Mouse (Mus musculus): ENCODE data around the gene Pax3.

Pax3 gene

DNA sequence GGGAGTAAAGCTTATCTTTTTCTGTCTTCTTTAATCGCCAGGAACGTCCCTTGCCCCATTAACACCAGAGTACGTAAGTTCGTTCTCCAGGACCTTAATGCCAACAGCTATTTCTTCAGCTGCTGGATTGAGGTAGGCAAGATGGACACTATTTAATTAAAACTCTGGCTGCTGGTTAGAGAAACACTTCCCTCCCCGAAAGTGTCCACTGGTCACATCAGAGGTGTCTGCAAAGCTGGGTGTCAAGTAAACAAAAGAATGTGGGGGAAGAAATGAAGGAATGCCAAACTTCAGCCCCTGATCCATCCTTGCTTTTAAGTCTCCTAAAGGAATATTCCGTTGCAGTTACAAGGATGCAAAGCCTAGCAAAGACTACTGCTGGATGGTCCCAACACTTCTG lies 24.6 kb downstream of the Pax3 start:
- no peak for DNase-seq (ENCODE audit: low read depth, low spot score)

GRCm38 (mm10) chr1:78171671-78172070 lies 25.3 kb downstream of the Pax3 start:
- DNase-seq (ENCODE audit: low read depth, low spot score) = no peak

DNA sequence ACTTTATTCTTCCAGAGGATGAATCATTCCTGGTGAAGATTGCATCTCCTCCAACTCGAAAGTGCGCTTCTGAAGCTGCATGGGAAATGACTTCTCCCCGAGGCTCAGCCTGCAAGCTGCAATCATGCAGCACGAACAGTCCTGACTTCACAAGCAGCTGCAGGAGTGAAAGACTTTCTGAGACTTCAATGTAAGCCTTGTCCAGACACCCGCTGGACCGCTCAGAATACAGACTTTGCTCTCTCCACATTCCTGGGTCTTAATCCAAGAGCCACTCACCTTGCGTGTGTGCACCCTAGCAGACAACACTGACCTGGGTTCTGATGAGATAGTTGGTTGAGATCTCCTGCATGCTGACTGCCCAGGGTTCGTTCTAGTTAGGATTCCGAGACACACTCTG lies 26.2 kb downstream of the Pax3 start:
- no peak for DNase-seq (ENCODE audit: low read depth, low spot score)

DNA sequence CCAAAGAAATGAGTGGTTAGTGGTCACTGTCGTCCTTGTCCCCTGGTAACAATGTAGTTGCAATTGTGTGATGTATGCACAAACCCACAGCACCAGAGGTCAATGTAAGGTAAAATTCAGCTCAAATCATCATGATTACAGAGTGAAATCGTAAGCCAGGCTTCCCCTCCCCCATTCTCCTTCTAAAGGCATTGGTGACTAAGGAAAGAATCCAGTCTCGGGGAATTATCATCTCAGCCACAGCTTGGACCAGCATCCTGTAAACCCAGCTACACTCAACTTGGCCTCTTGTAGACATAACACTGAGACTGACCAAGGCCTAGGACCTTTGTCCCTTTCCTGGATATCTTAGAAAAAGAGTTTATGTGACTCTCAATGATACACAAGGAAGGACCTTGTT lies 28.1 kb downstream of the Pax3 start:
- no peak for DNase-seq (ENCODE audit: low read depth, low spot score)

- DNase-seq (ENCODE audit: low read depth, low spot score) = peak; percentile 21
These were observed 29.2 kb downstream of the Pax3 start for GRCm38 (mm10) chr1:78167577-78168286.

GRCm38 (mm10) chr1:78161745-78162144 lies 35.2 kb downstream of the Pax3 start:
- no peak for DNase-seq (ENCODE audit: low read depth, low spot score)

DNA sequence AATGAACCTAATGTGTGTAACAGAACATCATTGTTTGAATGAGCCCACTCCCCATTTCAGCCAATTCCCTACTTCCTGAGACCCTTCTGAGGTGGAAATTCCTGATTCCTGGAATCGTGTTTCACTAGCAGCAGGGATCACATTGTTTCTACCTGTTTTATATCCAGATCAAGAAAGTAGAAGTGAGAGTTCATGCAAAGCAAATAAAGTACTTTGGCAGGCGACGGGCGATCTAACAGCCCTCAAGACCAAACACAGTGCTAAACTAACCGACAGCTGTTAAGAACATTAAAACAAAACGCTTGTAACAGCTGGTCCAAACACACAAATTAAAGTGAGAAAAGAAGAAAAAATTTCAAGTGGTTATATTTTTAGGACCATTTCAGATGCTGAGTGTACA lies 39.0 kb downstream of the Pax3 start:
- DNase-seq (ENCODE audit: low read depth, low spot score) = no peak

DNA sequence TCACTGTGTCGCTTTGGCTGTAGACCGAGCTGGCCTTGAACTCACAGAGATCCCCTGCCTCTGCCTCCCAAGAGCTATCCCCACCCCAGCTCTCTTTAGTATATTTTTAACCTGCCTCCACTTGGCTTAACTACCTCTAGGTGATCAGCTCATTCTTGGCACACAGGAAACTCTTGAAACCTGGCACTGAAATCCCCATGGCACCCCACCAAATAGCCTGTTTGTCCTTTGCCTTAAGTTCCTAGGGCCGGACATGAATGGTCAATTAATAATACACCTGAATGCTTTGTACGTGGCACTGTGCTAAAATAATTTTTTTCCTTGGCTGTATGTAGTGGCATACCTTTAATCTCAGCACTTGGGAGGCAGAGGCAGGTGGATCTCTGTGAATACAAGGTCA lies 41.1 kb downstream of the Pax3 start:
- no peak for DNase-seq (ENCODE audit: low read depth, low spot score)

DNA sequence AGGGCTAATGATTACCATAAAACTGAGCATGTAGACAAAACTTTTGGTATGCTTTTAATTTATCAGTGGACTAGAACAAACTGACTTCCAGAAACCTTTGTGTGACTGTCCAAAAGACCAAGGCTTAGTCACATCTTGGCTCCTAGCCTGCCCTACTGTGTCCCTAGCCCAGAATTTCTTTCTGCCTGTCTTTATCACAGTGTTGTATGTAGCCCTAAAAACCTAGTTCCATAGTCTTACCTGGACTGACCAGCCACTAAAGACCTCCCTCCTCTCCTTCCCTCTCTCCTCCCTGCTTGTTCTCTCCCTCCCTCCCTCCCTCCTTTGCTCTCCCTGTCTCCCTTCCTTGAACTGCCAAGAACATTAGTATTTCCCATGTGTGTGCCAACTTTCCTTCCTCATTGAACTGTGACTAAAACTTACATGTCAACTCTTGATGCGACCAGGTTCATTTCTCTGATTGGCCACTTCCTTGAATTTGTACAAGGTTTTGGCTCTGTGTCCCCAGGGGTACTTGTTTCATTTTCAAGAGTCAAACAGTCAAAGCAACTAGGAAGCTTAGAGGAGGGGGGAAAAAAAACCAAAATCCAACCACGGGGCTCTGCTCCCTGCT lies 48.8 kb downstream of the Pax3 start:
- no peak for DNase-seq (ENCODE audit: low read depth, low spot score)

DNA sequence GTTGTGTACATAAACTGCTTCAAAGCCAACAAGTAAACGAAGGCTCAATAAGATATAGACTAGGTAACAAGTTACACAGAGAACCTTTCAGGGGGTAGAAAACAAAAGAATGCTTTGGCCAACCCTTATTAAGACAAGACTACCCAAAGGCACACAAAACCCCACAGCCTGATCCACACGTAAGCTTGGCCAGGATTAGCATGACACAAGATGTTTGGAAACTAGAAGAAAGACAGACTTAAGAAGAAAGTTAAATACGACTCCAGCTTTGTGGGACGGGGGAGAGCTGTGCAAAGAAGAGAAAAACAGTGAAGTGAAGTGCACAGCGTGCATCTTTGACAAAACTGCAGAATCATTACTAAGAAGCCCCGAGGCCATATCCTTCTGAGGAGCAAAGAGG lies 53.5 kb downstream of the Pax3 start:
- peak; percentile 14 for DNase-seq (ENCODE audit: low read depth, low spot score)

GRCm38 (mm10) chr1:78142912-78143311 lies 54.0 kb downstream of the Pax3 start:
- no peak for DNase-seq (ENCODE audit: low read depth, low spot score)

- DNase-seq (ENCODE audit: low read depth, low spot score) = no peak
These were observed 55.0 kb downstream of the Pax3 start for GRCm38 (mm10) chr1:78141741-78142501.

GRCm38 (mm10) chr1:78141314-78141713 lies 55.6 kb downstream of the Pax3 start:
- no peak for DNase-seq (ENCODE audit: low read depth, low spot score)

- DNase-seq (ENCODE audit: low read depth, low spot score) = peak; percentile 52
These were observed 56.2 kb downstream of the Pax3 start for GRCm38 (mm10) chr1:78140505-78141303.

- DNase-seq (ENCODE audit: low read depth, low spot score) = no peak
These were observed 57.6 kb downstream of the Pax3 start for GRCm38 (mm10) chr1:78139287-78139686.

- DNase-seq (ENCODE audit: low read depth, low spot score) = no peak
These were observed 67.7 kb downstream of the Pax3 start for GRCm38 (mm10) chr1:78129267-78129666.

GRCm38 (mm10) chr1:78119899-78120560 lies 76.9 kb downstream of the Pax3 start:
- DNase-seq (ENCODE audit: low read depth, low spot score) = peak; percentile 91

GRCm38 (mm10) chr1:78116046-78116445 lies 80.9 kb downstream of the Pax3 start:
- DNase-seq (ENCODE audit: low read depth, low spot score) = no peak

- DNase-seq (ENCODE audit: low read depth, low spot score) = no peak
These were observed 86.6 kb downstream of the Pax3 start for GRCm38 (mm10) chr1:78110311-78110710.

GRCm38 (mm10) chr1:78103511-78103910 lies 93.4 kb downstream of the Pax3 start:
- no peak for DNase-seq (ENCODE audit: low read depth, low spot score)

DNA sequence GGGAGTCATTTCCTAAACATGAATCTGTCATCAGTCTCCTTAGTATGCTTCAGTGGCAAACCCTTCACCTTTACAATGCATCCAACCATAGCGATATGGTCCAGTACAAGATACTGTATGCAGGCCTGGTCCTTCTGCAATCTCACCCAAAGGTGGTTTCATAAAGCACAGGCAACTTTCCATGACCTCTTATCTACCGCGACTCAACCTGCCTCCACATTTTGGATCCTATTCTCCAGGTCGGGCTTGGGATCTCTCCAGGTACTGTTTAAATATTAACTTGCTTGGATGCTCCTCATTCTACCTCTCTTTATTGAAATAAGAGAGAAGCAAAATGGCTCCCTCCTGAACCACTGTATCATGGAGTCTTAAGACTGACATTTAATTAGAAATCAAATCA lies 103.3 kb downstream of the Pax3 start:
- no peak for DNase-seq (ENCODE audit: low read depth, low spot score)

Data from ES-CJ7 (cell line).